Mouse (Mus musculus) testis, adult 10 weeks (tissue): ENCODE results near the gene Sft2d2. TPM values are rescaled to one million over a fixed set of nuclear protein-coding genes. Genes with fewer than 3 reads are reported as not detected.

Source experiments
- polyA plus RNA-seq: library from polyadenylated mRNA; stranded (reverse); fragments of 350-450 nt; fragmentation: Illumina TruSeq; extraction: RNeasy Lipid Tissue Mini Kit (QIAGEN cat#74804); gene quantifications from one replicate; pipeline ENCODE4 v1.2.3, GENCODE M21; 2014; ENCODE audit warnings: low read depth, low replicate concordance

Gene Sft2d2
- polyA plus RNA-seq: 10.8 TPM

GRCm38 (mm10) chr1:165193880-165194661 is at the start of gene Sft2d2:
TSS of gene Sft2d2 (minus strand) at chr1:165194438.

GRCm38 (mm10) chr1:165236321-165237298 is 42.4 kb upstream of the Sft2d2 start, which contains the start of gene Tiprl:
TSS of gene Tiprl (minus strand) at chr1:165236996.

GRCm38 (mm10) chr1:165160723-165161405 is 33.4 kb downstream of the Sft2d2 start, which contains the start of gene Tbx19:
TSS of gene Tbx19 (minus strand) at chr1:165160773.

Other genes starting within 250 kb of the Sft2d2 start
- 1.9 TPM for gene Tbx19, start 33.7 kb downstream of the Sft2d2 start, polyA plus RNA-seq
- 257 TPM for gene Tiprl, start 42.6 kb upstream of the Sft2d2 start, polyA plus RNA-seq
- 0.36 TPM for gene Gpr161, start 101.4 kb upstream of the Sft2d2 start, polyA plus RNA-seq